Mouse (Mus musculus) limb, embryonic 10.5 days (tissue): ENCODE data around the gene Lrmda. TPM values are rescaled to one million over a fixed set of nuclear protein-coding genes. Genes with fewer than 3 reads are reported as not detected.

Source experiments
- DNase-seq: peaks from one replicate; pipeline ENCODE4 v3.0.0-alpha.2; 2017; ENCODE audit warnings: low spot score
- H3K27ac ChIP-seq: fragments of 300-500 bp; sonication (generic); 2 replicates; pipeline ENCODE4 v1.5.1; 2016; ENCODE audit warnings: mild to moderate bottlenecking
- H3K27me3 ChIP-seq: fragments of 300-500 bp; sonication (generic); 2 replicates; pipeline ENCODE4 v1.6.1; 2016; ENCODE audit warnings: low read depth, mild to moderate bottlenecking; ENCODE audit not compliant: poor library complexity, severe bottlenecking
- H3K36me3 ChIP-seq: fragments of 300-500 bp; sonication (generic); 2 replicates; pipeline ENCODE4 v1.6.1; 2016; ENCODE audit warnings: mild to moderate bottlenecking, moderate library complexity
- H3K4me1 ChIP-seq: fragments of 300-500 bp; sonication (generic); 2 replicates; pipeline ENCODE4 v1.6.1; 2016
- H3K4me3 ChIP-seq: fragments of 300-500 bp; sonication (generic); 2 replicates; pipeline ENCODE4 v1.5.1; 2016; ENCODE audit warnings: mild to moderate bottlenecking, moderate library complexity
- H3K9me3 ChIP-seq: fragments of 300-500 bp; sonication (generic); replicated peaks from 2 replicates; pipeline ENCODE4 v1.6.1; 2016; ENCODE audit warnings: mild to moderate bottlenecking
- WGBS: fragments of 180-500 bp; shearing (Covaris S2); methylation state at CpG from one replicate; pipeline ENCODE4 v1.1.7; 2016; 5-methylcytosine and 5-hydroxymethylcytosine counted together
- polyA plus RNA-seq: library from polyadenylated mRNA; unstranded; fragments of >200 nt; fragmentation: Nextera tagmentation; extraction: Ambion mirVana; gene quantifications from 2 replicates; pipeline ENCODE4 v1.2.1, GENCODE M21; 2016

Gene Lrmda
- polyA plus RNA-seq, 1 experiment from 2014 or later, result 0.48 TPM

GRCm38 (mm10) chr14:22545887-22546675 is 526.6 kb downstream of the Lrmda start:
- no peak overlapping the region for H3K27ac ChIP-seq
- no peaks in the 10 kb centered on the region for H3K9me3 ChIP-seq
- DNase-seq, result no peak
- 61% methylated on average over 8 of the region's 8 CpGs for WGBS
- no peaks in the 10 kb centered on the region for H3K36me3 ChIP-seq
- H3K4me3 ChIP-seq, result no peak overlapping the region
- H3K4me1 ChIP-seq, result peaks cover 8% of the 10 kb centered on the region
- peaks cover 45% of the 10 kb centered on the region for H3K27me3 ChIP-seq

- DNase-seq, result no peak
- H3K36me3 ChIP-seq, result no peaks in the 10 kb centered on the region
- H3K9me3 ChIP-seq, result no peaks in the 10 kb centered on the region
- H3K4me1 ChIP-seq, result peaks cover 8% of the 10 kb centered on the region
- no peak overlapping the region for H3K27ac ChIP-seq
- 81% methylated on average over 4 of the region's 4 CpGs for WGBS
- H3K4me3 ChIP-seq, result no peak overlapping the region
- peaks cover 48% of the 10 kb centered on the region for H3K27me3 ChIP-seq
Measured at GRCm38 (mm10) chr14:22546676-22546984, 527.1 kb downstream of the Lrmda start.

- H3K36me3 ChIP-seq, result no peaks in the 10 kb centered on the region
- no peak overlapping the region for H3K4me3 ChIP-seq
- no peak for DNase-seq
- H3K9me3 ChIP-seq, result no peaks in the 10 kb centered on the region
- peaks cover 16% of the 10 kb centered on the region for H3K4me1 ChIP-seq
- peaks cover 54% of the 10 kb centered on the region for H3K27me3 ChIP-seq
- 45% methylated on average over 2 of the region's 2 CpGs for WGBS
- H3K27ac ChIP-seq, result no peak overlapping the region
Measured at GRCm38 (mm10) chr14:22548286-22548685, 528.8 kb downstream of the Lrmda start.

GRCm38 (mm10) chr14:22549166-22549565 is 529.7 kb downstream of the Lrmda start:
- no peak overlapping the region for H3K4me3 ChIP-seq
- WGBS, result 84% methylated on average over 2 of the region's 2 CpGs
- peaks cover 18% of the 10 kb centered on the region for H3K4me1 ChIP-seq
- H3K9me3 ChIP-seq, result no peaks in the 10 kb centered on the region
- no peak for DNase-seq
- no peaks in the 10 kb centered on the region for H3K36me3 ChIP-seq
- no peak overlapping the region for H3K27ac ChIP-seq
- H3K27me3 ChIP-seq, result peaks cover 55% of the 10 kb centered on the region

GRCm38 (mm10) chr14:22552358-22552757 is 532.8 kb downstream of the Lrmda start:
- H3K9me3 ChIP-seq, result no peaks in the 10 kb centered on the region
- peaks cover 51% of the 10 kb centered on the region for H3K27me3 ChIP-seq
- WGBS, result 79% methylated on average over 4 of the region's 4 CpGs
- no peaks in the 10 kb centered on the region for H3K36me3 ChIP-seq
- peaks cover 10% of the 10 kb centered on the region for H3K4me1 ChIP-seq
- no peak overlapping the region for H3K4me3 ChIP-seq
- H3K27ac ChIP-seq, result no peak overlapping the region
- DNase-seq, result no peak

- H3K27ac ChIP-seq, result no peak overlapping the region
- H3K36me3 ChIP-seq, result no peaks in the 10 kb centered on the region
- peaks cover 10% of the 10 kb centered on the region for H3K4me1 ChIP-seq
- no peaks in the 10 kb centered on the region for H3K9me3 ChIP-seq
- WGBS, result 38% methylated on average over 3 of the region's 3 CpGs
- no peak for DNase-seq
- H3K4me3 ChIP-seq, result no peak overlapping the region
- peaks cover 50% of the 10 kb centered on the region for H3K27me3 ChIP-seq
Measured at GRCm38 (mm10) chr14:22552841-22553240, 533.3 kb downstream of the Lrmda start.

GRCm38 (mm10) chr14:22553717-22554116 is 534.2 kb downstream of the Lrmda start:
- WGBS, result 96% methylated on average over 3 of the region's 3 CpGs
- no peak for DNase-seq
- peaks cover 10% of the 10 kb centered on the region for H3K4me1 ChIP-seq
- H3K9me3 ChIP-seq, result no peaks in the 10 kb centered on the region
- no peak overlapping the region for H3K27ac ChIP-seq
- peaks cover 45% of the 10 kb centered on the region for H3K27me3 ChIP-seq
- no peak overlapping the region for H3K4me3 ChIP-seq
- H3K36me3 ChIP-seq, result no peaks in the 10 kb centered on the region

GRCm38 (mm10) chr14:22572486-22572885 is 553.0 kb downstream of the Lrmda start:
- H3K4me1 ChIP-seq, result peaks cover 49% of the 10 kb centered on the region
- peak; percentile 27 for DNase-seq
- no peak overlapping the region for H3K27ac ChIP-seq
- peaks cover 50% of the 10 kb centered on the region for H3K27me3 ChIP-seq
- no peak overlapping the region for H3K4me3 ChIP-seq
- no peaks in the 10 kb centered on the region for H3K36me3 ChIP-seq
- WGBS, result 65% methylated on average over 5 of the region's 5 CpGs
- H3K9me3 ChIP-seq, result no peaks in the 10 kb centered on the region

GRCm38 (mm10) chr14:22573585-22573984 is 554.1 kb downstream of the Lrmda start:
- 60% methylated on average over 7 of the region's 7 CpGs for WGBS
- H3K36me3 ChIP-seq, result no peaks in the 10 kb centered on the region
- H3K4me1 ChIP-seq, result peaks cover 60% of the 10 kb centered on the region
- no peaks in the 10 kb centered on the region for H3K9me3 ChIP-seq
- no peak overlapping the region for H3K4me3 ChIP-seq
- H3K27me3 ChIP-seq, result peaks cover 48% of the 10 kb centered on the region
- H3K27ac ChIP-seq, result no peak overlapping the region
- DNase-seq, result peak; percentile 32

GRCm38 (mm10) chr14:22574006-22574405 is 554.5 kb downstream of the Lrmda start:
- Histone ChIP-seq H3K27ac (peak overlapping the region; percentile 15; the same call in 1 of the 2 replicates), H3K36me3 (no peaks in the 10 kb centered on the region), H3K27me3 (peaks cover 52% of the 10 kb centered on the region), H3K4me1 (peaks cover 60% of the 10 kb centered on the region), H3K9me3 (no peaks in the 10 kb centered on the region), H3K4me3 (no peak overlapping the region)
- peak; percentile 28 for DNase-seq
- WGBS, result 78% methylated on average over 4 of the region's 4 CpGs

- Histone ChIP-seq H3K27me3 (peaks cover 55% of the 10 kb centered on the region), H3K9me3 (no peaks in the 10 kb centered on the region), H3K27ac (peak overlapping the region; percentile 66), H3K36me3 (no peaks in the 10 kb centered on the region), H3K4me3 (no peak overlapping the region), H3K4me1 (peaks cover 68% of the 10 kb centered on the region)
- peak; percentile 36 for DNase-seq
- 28% methylated on average over 6 of the region's 6 CpGs for WGBS
Measured at GRCm38 (mm10) chr14:22576441-22576840, 556.9 kb downstream of the Lrmda start.

- WGBS, result 14% methylated on average over 13 of the region's 13 CpGs
- 0 out of 2 replicates have a peak overlapping the region, but pooled peaks have one; percentile 20 for H3K4me3 ChIP-seq
Measured at GRCm38 (mm10) chr14:22577411-22578037, 558.0 kb downstream of the Lrmda start.

GRCm38 (mm10) chr14:22578224-22578623 is 558.7 kb downstream of the Lrmda start:
- Histone ChIP-seq H3K36me3 (no peaks in the 10 kb centered on the region), H3K4me1 (peaks cover 57% of the 10 kb centered on the region), H3K9me3 (no peaks in the 10 kb centered on the region), H3K4me3 (0 out of 2 replicates have a peak overlapping the region, but pooled peaks have one; percentile 20), H3K27ac (peak overlapping the region; percentile 72), H3K27me3 (peaks cover 49% of the 10 kb centered on the region)
- peak; percentile 92 for DNase-seq
- WGBS, result 16% methylated on average over 6 of the region's 6 CpGs

More at GRCm38 (mm10) chr14:22577411-22578037, 558.0 kb downstream of the Lrmda start:
- H3K36me3 ChIP-seq, result no peaks in the 10 kb centered on the region
- peak overlapping the region; percentile 72 for H3K27ac ChIP-seq
- peaks cover 64% of the 10 kb centered on the region for H3K4me1 ChIP-seq
- H3K27me3 ChIP-seq, result peaks cover 53% of the 10 kb centered on the region
- DNase-seq, result peak; percentile 66
- no peaks in the 10 kb centered on the region for H3K9me3 ChIP-seq
